Mouse (Mus musculus) megakaryocyte, embryonic 14.5 days (primary cell): ENCODE data around the gene Ccdc24. TPM values are rescaled to one million over a fixed set of nuclear protein-coding genes. Genes with fewer than 3 reads are reported as not detected.

Experiments
- H3K27me3 ChIP-seq: replicated peaks from 2 replicates; pipeline ENCODE3; 2012; ENCODE audit warnings: inconsistent platforms
- H3K36me3 ChIP-seq: replicated peaks from 2 replicates; pipeline ENCODE3; 2012; ENCODE audit warnings: low read length, inconsistent platforms, mixed read lengths
- H3K4me1 ChIP-seq: 2 replicates; pipeline ENCODE4 v1.6.1; 2012; ENCODE audit warnings: inconsistent platforms
- H3K4me3 ChIP-seq: replicated peaks from 2 replicates; pipeline ENCODE3; 2012; ENCODE audit warnings: moderate library complexity, mild to moderate bottlenecking, inconsistent platforms
- H3K9me3 ChIP-seq: 2 replicates; pipeline ENCODE4 v1.6.1; 2012; ENCODE audit warnings: inconsistent platforms
- FLI1 ChIP-seq: IDR thresholded peaks from 2 replicates; pipeline ENCODE4 v1.6.1; 2012; ENCODE audit warnings: low read length, inconsistent platforms, mixed read lengths
- GATA1 ChIP-seq: IDR thresholded peaks from 3 replicates; pipeline ENCODE4 v1.6.1; 2012; ENCODE audit warnings: mixed read lengths, low read length, inconsistent platforms, borderline replicate concordance
- polyA plus RNA-seq: library from polyadenylated mRNA; stranded (reverse); fragments of >175 nt; gene quantifications from 2 replicates; pipeline ENCODE4 v1.2.3, GENCODE M21; 2012; ENCODE audit warnings: low replicate concordance; ENCODE audit not compliant: insufficient read depth

Ccdc24 gene
- polyA plus RNA-seq, 1 experiment: not detected

DNA sequence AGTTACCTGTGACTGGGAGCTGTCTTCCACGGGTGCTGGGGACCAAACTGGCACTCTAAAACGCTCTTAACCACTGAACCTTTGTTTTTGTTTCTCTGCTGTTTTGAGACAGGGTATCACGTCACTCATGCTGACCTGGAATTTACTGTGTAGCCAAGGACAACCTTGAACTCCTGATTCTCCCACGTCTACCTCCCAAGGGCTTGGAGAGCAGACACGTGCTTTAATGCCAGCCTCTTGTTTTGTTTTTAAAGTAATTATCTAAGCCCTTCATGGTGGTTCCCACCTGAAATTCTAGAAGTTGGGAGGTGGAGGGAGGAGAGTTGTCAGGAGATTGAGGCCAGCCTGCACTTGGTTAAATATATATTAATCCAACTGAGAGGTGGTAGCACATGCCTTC, 55.6 kb downstream of the Ccdc24 start:
- peaks cover 32% of the 10 kb centered on the region for H3K9me3 ChIP-seq
- peaks cover 5% of the 10 kb centered on the region; the same call in 1 of the 2 replicates for H3K4me1 ChIP-seq
- TF ChIP-seq GATA1 (no peak), FLI1 (no peak)
- no peaks in the 10 kb centered on the region for H3K36me3 ChIP-seq
- H3K4me3 ChIP-seq: no peak overlapping the region
- H3K27me3 ChIP-seq: peaks cover 26% of the 10 kb centered on the region

Other genes starting within 250 kb of the Ccdc24 start
- 7.7 and 22.5 TPM in 2 replicates for gene Dmap1, start 190.3 kb downstream of the Ccdc24 start, polyA plus RNA-seq
- gene Gm12845, start 148.1 kb downstream of the Ccdc24 start, polyA plus RNA-seq: not detected in 2 replicates
- gene Klf17, start 106.9 kb downstream of the Ccdc24 start, polyA plus RNA-seq: not detected in 2 replicates
- gene Slc6a9, start 38.1 kb downstream of the Ccdc24 start, polyA plus RNA-seq: 8.5 and 9.7 TPM in 2 replicates
- 1.5 TPM in 1 of 2 replicates, not detected in the other for gene B4galt2, start 10.9 kb upstream of the Ccdc24 start, polyA plus RNA-seq
- 395 and 493 TPM in 2 replicates for gene Atp6v0b, start 14.8 kb upstream of the Ccdc24 start, polyA plus RNA-seq
- gene Dph2, start 19.5 kb upstream of the Ccdc24 start, polyA plus RNA-seq: 3.1 and 9.9 TPM in 2 replicates
- gene Ipo13, start 42.4 kb upstream of the Ccdc24 start, polyA plus RNA-seq: 7.4 and 13.2 TPM in 2 replicates
- gene Artn, start 57.2 kb upstream of the Ccdc24 start, polyA plus RNA-seq: 0.74 TPM in 1 of 2 replicates, not detected in the other